Mouse (Mus musculus) spleen, adult 2 months (tissue): ENCODE measurements around the gene Maz.

Source experiments
- CTCF ChIP-seq: fragments of 200-500 bp; IDR thresholded peaks from 2 replicates; pipeline ENCODE4 v1.5.1; 2011; ENCODE audit warnings: mild to moderate bottlenecking, inconsistent platforms; ENCODE audit not compliant: insufficient read depth, insufficient read length, insufficient replicate concordance; ENCODE audit errors: extremely low read depth
- POLR2A ChIP-seq: fragments of 200-500 bp; IDR thresholded peaks from 2 replicates; pipeline ENCODE4 v1.6.1; 2011; ENCODE audit warnings: low read depth, low read length, inconsistent platforms

- TF ChIP-seq POLR2A (no peak), CTCF (no peak)
These were observed 49.4 kb upstream of the Maz start for GRCm38 (mm10) chr7:127076188-127076587.
